Mouse (Mus musculus): Measurements from ENCODE around the gene Slc39a1. TPM values are rescaled to one million over a fixed set of nuclear protein-coding genes. Genes with fewer than 3 reads are reported as not detected.
"Not testable (repeated sequence)": the region's sequence is repeated elsewhere in the genome, so short reads cannot be mapped to it uniquely, and the experiment has no call there.

Gene Slc39a1
- polyA plus RNA-seq, 1 experiment from 2014 or later, result 108 TPM

DNA sequence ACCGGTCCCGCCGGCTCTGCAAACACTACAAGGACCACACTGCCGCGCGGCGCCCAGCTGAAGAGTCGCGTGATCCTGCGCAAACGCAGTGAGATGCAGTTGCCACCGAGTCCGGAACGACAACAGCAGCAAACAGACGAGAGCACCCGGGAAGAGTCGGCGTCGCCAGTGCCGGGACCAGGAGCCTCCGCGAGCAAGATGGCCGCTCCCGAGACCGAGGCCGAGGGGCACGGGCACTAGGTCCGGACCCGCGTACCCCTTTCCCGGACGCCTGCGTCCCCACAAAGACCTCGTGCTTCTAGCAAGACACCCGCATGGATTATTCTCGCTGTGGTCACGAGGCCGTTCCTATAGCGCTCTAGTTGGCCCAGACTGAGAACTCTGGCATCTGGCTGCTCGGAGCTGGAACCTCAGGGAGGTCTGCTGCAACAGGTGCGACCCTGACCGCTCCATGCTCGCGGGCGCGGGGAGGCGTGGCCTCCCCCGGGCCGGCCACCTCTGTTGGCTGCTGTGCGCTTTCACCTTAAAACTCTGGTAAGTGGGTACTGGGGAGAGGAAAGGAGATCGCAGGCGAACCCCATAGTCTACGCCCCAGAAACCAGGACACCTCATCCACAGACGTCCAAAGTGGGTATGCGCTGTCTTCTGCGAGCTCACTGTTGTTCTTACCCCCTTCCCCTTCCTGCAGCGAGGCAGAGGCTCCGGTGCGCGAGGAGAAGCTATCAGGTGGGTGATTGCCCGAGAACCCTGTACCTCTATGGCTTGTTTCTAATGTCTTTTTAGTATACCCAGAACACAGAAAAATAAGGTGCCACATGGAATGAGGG lies 16.3 kb upstream of the Slc39a1 start, which contains the start of gene Jtb:
Gene Jtb (plus strand): TSS at position 91 of the 827 bp plus-strand sequence.
- Histone ChIP-seq H3K36me3 (ENCODE audit: insufficient read depth, low read length) (peaks cover 29% of the 10 kb centered on the region), H3K4me1 (ENCODE audit: insufficient read depth, low read length) (peaks cover 7% of the 10 kb centered on the region; the same call in 1 of the 2 replicates), H3K27me3 (ENCODE audit: insufficient read depth, low read length) (no peaks in the 10 kb centered on the region), H3K9me3 (ENCODE audit: low read length) (no peaks in the 10 kb centered on the region), H3K4me2 (replicated peaks; ENCODE audit: low read depth, low read length) (peak within 1 kb of the TSS; percentile 81), H3K27ac (ENCODE audit: low read length) (peak within 1 kb of the TSS; percentile 91), H3K4me3 (ENCODE audit: low read length) (peak within 1 kb of the TSS; percentile 69), H3K9ac (replicated peaks; ENCODE audit: low read length) (peak within 1 kb of the TSS; percentile 90)
- WGBS, result under 1% methylated on average over 60 of the region's 61 CpGs
- peak; percentile 99 for ATAC-seq (ENCODE audit: low FRiP score, low TSS enrichment)

GRCm38 (mm10) chr3:90241251-90241650 lies 6.7 kb upstream of the Slc39a1 start:
- Histone ChIP-seq H3K4me2 (replicated peaks; ENCODE audit: low read depth, low read length) (no peak overlapping the region), H3K4me1 (ENCODE audit: insufficient read depth, low read length) (peaks cover 12% of the 10 kb centered on the region), H3K27me3 (ENCODE audit: insufficient read depth, low read length) (no peaks in the 10 kb centered on the region), H3K27ac (ENCODE audit: low read length) (no peak overlapping the region), H3K4me3 (ENCODE audit: low read length) (no peak overlapping the region), H3K36me3 (ENCODE audit: insufficient read depth, low read length) (0 out of 2 replicates have a peak, but pooled peaks cover 3% of the 10 kb centered on the region), H3K9me3 (ENCODE audit: low read length) (no peaks in the 10 kb centered on the region), H3K9ac (replicated peaks; ENCODE audit: low read length) (no peak overlapping the region)
- ATAC-seq (ENCODE audit: low FRiP score, low TSS enrichment), result peak; percentile 59; the same call in 1 of the 2 replicates
- 89% methylated on average over 2 of the region's 2 CpGs for WGBS

GRCm38 (mm10) chr3:90241669-90242358 lies 6.2 kb upstream of the Slc39a1 start:
- ATAC-seq (ENCODE audit: low FRiP score, low TSS enrichment), result 0 out of 2 replicates have a peak, but pooled peaks have one; percentile 15
- H3K9ac ChIP-seq (replicated peaks; ENCODE audit: low read length), result no peak overlapping the region
- no peaks in the 10 kb centered on the region for H3K27me3 ChIP-seq (ENCODE audit: insufficient read depth, low read length)
- no peak overlapping the region for H3K4me2 ChIP-seq (replicated peaks; ENCODE audit: low read depth, low read length)
- no peaks in the 10 kb centered on the region for H3K36me3 ChIP-seq (ENCODE audit: insufficient read depth, low read length)
- no peaks in the 10 kb centered on the region for H3K9me3 ChIP-seq (ENCODE audit: low read length)
- no peak overlapping the region for H3K4me3 ChIP-seq (ENCODE audit: low read length)
- peaks cover 12% of the 10 kb centered on the region for H3K4me1 ChIP-seq (ENCODE audit: insufficient read depth, low read length)
- no peak overlapping the region for H3K27ac ChIP-seq (ENCODE audit: low read length)
- WGBS, result 81% methylated on average over 10 of the region's 10 CpGs

GRCm38 (mm10) chr3:90242984-90243775 lies 4.8 kb upstream of the Slc39a1 start, which contains the start of gene Creb3l4:
TSS of gene Creb3l4 (minus strand) at chr3:90243512.
- 3% methylated on average over 19 of the region's 19 CpGs for WGBS
- no peaks in the 10 kb centered on the region for H3K9me3 ChIP-seq (ENCODE audit: low read length)
- ATAC-seq (ENCODE audit: low FRiP score, low TSS enrichment), result peak; percentile 54
- peak within 1 kb of the TSS; percentile 70 for H3K27ac ChIP-seq (ENCODE audit: low read length)
- no peaks in the 10 kb centered on the region for H3K27me3 ChIP-seq (ENCODE audit: insufficient read depth, low read length)
- H3K4me2 ChIP-seq (replicated peaks; ENCODE audit: low read depth, low read length), result peak within 1 kb of the TSS; percentile 86
- H3K4me1 ChIP-seq (ENCODE audit: insufficient read depth, low read length), result peaks cover 15% of the 10 kb centered on the region
- H3K9ac ChIP-seq (replicated peaks; ENCODE audit: low read length), result peak within 1 kb of the TSS; percentile 65
- H3K4me3 ChIP-seq (ENCODE audit: low read length), result peak within 1 kb of the TSS; percentile 51
- H3K36me3 ChIP-seq (ENCODE audit: insufficient read depth, low read length), result no peaks in the 10 kb centered on the region

DNA sequence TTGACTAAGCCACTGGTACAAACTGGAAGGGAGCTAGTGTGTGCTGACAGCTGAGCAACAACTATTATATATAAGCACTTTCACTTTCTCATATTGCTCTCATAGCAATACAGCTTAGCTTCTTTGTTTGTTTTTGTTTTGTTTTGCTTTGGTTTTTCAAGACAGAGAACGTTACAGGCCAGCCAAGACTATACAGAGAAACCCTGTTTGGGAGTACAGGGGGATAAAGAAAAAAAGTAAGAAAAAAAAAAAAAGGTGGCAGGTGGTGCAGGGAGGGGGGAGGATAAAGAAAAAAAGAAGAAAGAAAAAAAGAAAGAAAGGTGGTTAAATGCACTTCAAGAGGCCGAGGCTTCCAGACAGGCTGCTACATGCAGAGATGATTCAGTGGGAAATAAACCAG lies 2.6 kb upstream of the Slc39a1 start:
- ATAC-seq (ENCODE audit: low FRiP score, low TSS enrichment), result no peak
- Histone ChIP-seq H3K4me2 (replicated peaks; ENCODE audit: low read depth, low read length) (no peak overlapping the region), H3K27ac (ENCODE audit: low read length) (no peak overlapping the region), H3K36me3 (ENCODE audit: insufficient read depth, low read length) (peaks cover 7% of the 10 kb centered on the region; the same call in 1 of the 2 replicates), H3K4me1 (ENCODE audit: insufficient read depth, low read length) (peaks cover 28% of the 10 kb centered on the region), H3K9ac (replicated peaks; ENCODE audit: low read length) (no peak overlapping the region), H3K9me3 (ENCODE audit: low read length) (no peaks in the 10 kb centered on the region), H3K27me3 (ENCODE audit: insufficient read depth, low read length) (no peaks in the 10 kb centered on the region), H3K4me3 (ENCODE audit: low read length) (no peak overlapping the region)
- WGBS, result 59% methylated on average over 2 of the region's 2 CpGs

DNA sequence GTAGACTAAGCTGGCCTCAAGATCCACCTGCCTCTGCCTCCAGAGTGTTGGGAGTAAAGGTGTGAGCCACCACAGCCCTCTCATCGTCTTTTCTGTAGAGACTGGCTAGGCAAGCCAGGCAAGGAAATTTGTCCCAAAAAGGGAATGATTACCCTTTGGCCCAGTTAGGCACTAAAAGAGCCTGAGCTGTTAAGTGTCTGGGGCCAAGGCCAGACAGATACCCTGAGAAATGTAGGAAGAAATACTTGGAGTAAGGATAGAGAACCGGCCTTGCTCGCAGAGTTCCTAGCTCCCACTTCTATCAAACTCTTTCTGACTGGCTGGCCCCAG lies 377 bp upstream of the Slc39a1 start:
- H3K4me1 ChIP-seq (ENCODE audit: insufficient read depth, low read length), result peaks cover 31% of the 10 kb centered on the region
- peak overlapping the region; percentile 96 for H3K4me2 ChIP-seq (replicated peaks; ENCODE audit: low read depth, low read length)
- H3K9ac ChIP-seq (replicated peaks; ENCODE audit: low read length), result peak overlapping the region; percentile 82
- H3K27me3 ChIP-seq (ENCODE audit: insufficient read depth, low read length), result no peaks in the 10 kb centered on the region
- H3K9me3 ChIP-seq (ENCODE audit: low read length), result no peaks in the 10 kb centered on the region
- H3K36me3 ChIP-seq (ENCODE audit: insufficient read depth, low read length), result peaks cover 20% of the 10 kb centered on the region
- peak overlapping the region; percentile 97 for H3K27ac ChIP-seq (ENCODE audit: low read length)
- WGBS, result 0% methylated on average over 3 of the region's 3 CpGs
- H3K4me3 ChIP-seq (ENCODE audit: low read length), result peak overlapping the region; percentile 90
- no peak for ATAC-seq (ENCODE audit: low FRiP score, low TSS enrichment)

GRCm38 (mm10) chr3:90248746-90249100 lies 751 bp downstream of the Slc39a1 start:
- peak overlapping the region; percentile 96 for H3K4me2 ChIP-seq (replicated peaks; ENCODE audit: low read depth, low read length)
- H3K27me3 ChIP-seq (ENCODE audit: insufficient read depth, low read length), result no peaks in the 10 kb centered on the region
- peak overlapping the region; percentile 82 for H3K9ac ChIP-seq (replicated peaks; ENCODE audit: low read length)
- H3K4me1 ChIP-seq (ENCODE audit: insufficient read depth, low read length), result peaks cover 23% of the 10 kb centered on the region
- H3K9me3 ChIP-seq (ENCODE audit: low read length), result no peaks in the 10 kb centered on the region
- peak overlapping the region; percentile 90 for H3K4me3 ChIP-seq (ENCODE audit: low read length)
- H3K27ac ChIP-seq (ENCODE audit: low read length), result peak overlapping the region; percentile 97
- 2% methylated on average over 10 of the region's 10 CpGs for WGBS
- peaks cover 20% of the 10 kb centered on the region for H3K36me3 ChIP-seq (ENCODE audit: insufficient read depth, low read length)
- ATAC-seq (ENCODE audit: low FRiP score, low TSS enrichment), result peak; percentile 7; the same call in 1 of the 2 replicates

DNA sequence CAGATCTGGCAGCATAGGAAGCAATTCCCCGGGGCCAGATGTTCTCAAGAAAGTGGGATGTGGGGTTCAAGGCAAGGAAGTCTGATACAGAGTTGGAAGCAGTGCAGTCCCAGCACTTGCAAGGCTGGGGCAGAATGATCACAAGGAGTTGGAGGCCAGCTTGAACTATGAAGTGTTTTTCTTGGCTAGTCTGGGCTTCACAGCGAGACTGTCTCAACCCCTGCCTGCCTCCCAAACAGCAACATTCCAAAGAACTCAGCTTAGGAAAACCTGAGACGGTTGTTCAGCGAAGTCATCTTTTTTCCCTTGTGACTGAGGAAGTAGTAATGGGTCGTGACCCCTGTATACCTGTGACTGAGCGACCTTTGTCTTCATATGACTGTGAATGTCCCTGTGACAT lies 2.8 kb downstream of the Slc39a1 start:
- Histone ChIP-seq H3K4me2 (replicated peaks; ENCODE audit: low read depth, low read length) (no peak overlapping the region), H3K9me3 (ENCODE audit: low read length) (no peaks in the 10 kb centered on the region), H3K27ac (ENCODE audit: low read length) (no peak overlapping the region), H3K36me3 (ENCODE audit: insufficient read depth, low read length) (peaks cover 20% of the 10 kb centered on the region), H3K27me3 (ENCODE audit: insufficient read depth, low read length) (no peaks in the 10 kb centered on the region), H3K4me3 (ENCODE audit: low read length) (no peak overlapping the region), H3K4me1 (ENCODE audit: insufficient read depth, low read length) (peaks cover 29% of the 10 kb centered on the region), H3K9ac (replicated peaks; ENCODE audit: low read length) (0 out of 2 replicates have a peak overlapping the region, but pooled peaks have one; percentile 25)
- no peak for ATAC-seq (ENCODE audit: low FRiP score, low TSS enrichment)
- 66% methylated on average over 6 of the region's 6 CpGs for WGBS

GRCm38 (mm10) chr3:90251731-90252226 lies 3.8 kb downstream of the Slc39a1 start:
- ATAC-seq (ENCODE audit: low FRiP score, low TSS enrichment); H3K27me3 ChIP-seq (ENCODE audit: insufficient read depth, low read length); H3K9me3 ChIP-seq (ENCODE audit: low read length); H3K4me3 ChIP-seq (ENCODE audit: low read length); H3K27ac ChIP-seq (ENCODE audit: low read length); H3K4me2 ChIP-seq (replicated peaks; ENCODE audit: low read depth, low read length); H3K9ac ChIP-seq (replicated peaks; ENCODE audit: low read length): not testable (repeated sequence)
- Histone ChIP-seq H3K4me1 (ENCODE audit: insufficient read depth, low read length) (peaks cover 32% of the 10 kb centered on the region), H3K36me3 (ENCODE audit: insufficient read depth, low read length) (peaks cover 20% of the 10 kb centered on the region)
- WGBS, result 92% methylated on average over 10 of the region's 12 CpGs
